Mouse (Mus musculus): ENCODE data around the gene Tmem147. TPM values are rescaled to one million over a fixed set of nuclear protein-coding genes. Genes with fewer than 3 reads are reported as not detected.

The Tmem147 gene
- total and polyA plus RNA-seq, 2 experiments from 2014 or later: 167 to 290 TPM

DNA sequence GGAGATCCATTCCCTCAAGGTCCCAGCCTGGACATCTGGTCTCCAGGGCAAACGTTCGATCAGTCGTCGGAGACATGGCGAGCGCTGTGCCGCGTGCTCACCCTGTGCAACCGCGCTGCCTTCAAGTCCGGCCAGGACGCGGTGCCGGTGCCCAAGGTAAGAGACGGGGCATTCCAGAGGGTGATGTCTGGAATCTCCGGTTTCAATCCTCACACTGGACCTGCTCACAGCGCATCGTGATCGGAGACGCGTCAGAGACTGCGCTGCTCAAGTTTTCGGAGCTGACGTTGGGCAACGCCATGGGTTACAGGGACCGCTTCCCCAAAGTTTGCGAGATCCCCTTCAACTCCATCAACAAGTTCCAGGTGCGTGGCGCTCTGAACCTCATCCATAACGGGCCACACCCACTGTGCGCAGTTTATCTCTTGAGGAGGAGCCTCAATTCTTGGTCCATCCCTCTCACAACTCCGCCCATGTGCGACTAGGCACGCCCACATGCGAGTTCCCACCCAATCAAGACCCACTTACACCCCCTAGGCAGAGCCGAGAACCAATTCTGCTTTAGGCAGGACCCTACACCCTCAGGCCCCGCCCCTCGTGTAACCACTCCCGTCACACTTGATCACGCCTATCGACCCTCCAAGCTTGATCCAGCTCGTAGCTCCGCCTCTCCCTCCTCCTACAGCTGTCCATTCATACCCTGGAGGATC is 12.2 kb downstream of the Tmem147 start:
- no peaks in the 10 kb centered on the region for H3K9me3 ChIP-seq (ENCODE audit: low read length)
- H3K27ac ChIP-seq (ENCODE audit: low read depth, low read length): no peak overlapping the region
- peaks cover 18% of the 10 kb centered on the region for H3K27me3 ChIP-seq (ENCODE audit: insufficient read depth, low read length)
- 2% methylated on average over 43 of the region's 43 CpGs for WGBS
- H3K4me1 ChIP-seq (ENCODE audit: insufficient read depth, low read length): 0 out of 2 replicates have a peak, but pooled peaks cover 3% of the 10 kb centered on the region
- DNase-seq (ENCODE audit: low spot score) (peak; percentile 84), ATAC-seq (ENCODE audit: low FRiP score) (peak; percentile 91)
- peak overlapping the region; percentile 62 for H3K4me2 ChIP-seq (ENCODE audit: low read depth, low read length, poor library complexity, severe bottlenecking)
- 0 out of 2 replicates have a peak overlapping the region, but pooled peaks have one; percentile 19 for H3K9ac ChIP-seq (replicated peaks; ENCODE audit: low read length, poor library complexity, severe bottlenecking)
- H3K36me3 ChIP-seq (ENCODE audit: insufficient read depth, low read length): no peaks in the 10 kb centered on the region
- peak overlapping the region; percentile 36 for H3K4me3 ChIP-seq (ENCODE audit: low read depth, low read length)
- TF ChIP-seq CTCF (IDR thresholded peaks at IDR 0.05): no peak

- H3K36me3 ChIP-seq (ENCODE audit: insufficient read depth, low read length): no peaks in the 10 kb centered on the region
- no peaks in the 10 kb centered on the region for H3K4me1 ChIP-seq (ENCODE audit: insufficient read depth, low read length)
- H3K4me3 ChIP-seq (ENCODE audit: low read depth, low read length): no peak within 1 kb of the TSS
- H3K4me2 ChIP-seq (ENCODE audit: low read depth, low read length, poor library complexity, severe bottlenecking): no peak within 1 kb of the TSS
- no peak for TF ChIP-seq CTCF (IDR thresholded peaks at IDR 0.05)
- 76% methylated on average over 3 of the region's 3 CpGs for WGBS
- ATAC-seq (ENCODE audit: low FRiP score) (no peak), DNase-seq (ENCODE audit: low spot score) (no peak)
- no peak within 1 kb of the TSS for H3K27ac ChIP-seq (ENCODE audit: low read depth, low read length)
- H3K9ac ChIP-seq (replicated peaks; ENCODE audit: low read length, poor library complexity, severe bottlenecking): no peak within 1 kb of the TSS
- no peaks in the 10 kb centered on the region for H3K9me3 ChIP-seq (ENCODE audit: low read length)
- H3K27me3 ChIP-seq (ENCODE audit: insufficient read depth, low read length): peaks cover 9% of the 10 kb centered on the region
Measured at GRCm38 (mm10) chr7:30711942-30712341, 17.4 kb downstream of the Tmem147 start, which contains the start of gene Atp4a. Gene Atp4a, plus strand, starts transcription at chr7:30712209.

- no peak for ATAC-seq (ENCODE audit: low FRiP score)
- Histone ChIP-seq H3K4me2 (ENCODE audit: low read depth, low read length, poor library complexity, severe bottlenecking) (no peak overlapping the region), H3K9ac (replicated peaks; ENCODE audit: low read length, poor library complexity, severe bottlenecking) (no peak overlapping the region), H3K36me3 (ENCODE audit: insufficient read depth, low read length) (no peaks in the 10 kb centered on the region), H3K4me3 (ENCODE audit: low read depth, low read length) (no peak overlapping the region), H3K27ac (ENCODE audit: low read depth, low read length) (no peak overlapping the region), H3K27me3 (ENCODE audit: insufficient read depth, low read length) (no peaks in the 10 kb centered on the region), H3K9me3 (ENCODE audit: low read length) (no peaks in the 10 kb centered on the region), H3K4me1 (ENCODE audit: insufficient read depth, low read length) (no peaks in the 10 kb centered on the region)
- no peak for TF ChIP-seq CTCF (IDR thresholded peaks at IDR 0.05)
- DNase-seq (ENCODE audit: low spot score): no peak
- WGBS: 100% methylated on average over 1 of the region's 1 CpGs
Measured at GRCm38 (mm10) chr7:30707441-30707840, 21.9 kb downstream of the Tmem147 start.

DNA sequence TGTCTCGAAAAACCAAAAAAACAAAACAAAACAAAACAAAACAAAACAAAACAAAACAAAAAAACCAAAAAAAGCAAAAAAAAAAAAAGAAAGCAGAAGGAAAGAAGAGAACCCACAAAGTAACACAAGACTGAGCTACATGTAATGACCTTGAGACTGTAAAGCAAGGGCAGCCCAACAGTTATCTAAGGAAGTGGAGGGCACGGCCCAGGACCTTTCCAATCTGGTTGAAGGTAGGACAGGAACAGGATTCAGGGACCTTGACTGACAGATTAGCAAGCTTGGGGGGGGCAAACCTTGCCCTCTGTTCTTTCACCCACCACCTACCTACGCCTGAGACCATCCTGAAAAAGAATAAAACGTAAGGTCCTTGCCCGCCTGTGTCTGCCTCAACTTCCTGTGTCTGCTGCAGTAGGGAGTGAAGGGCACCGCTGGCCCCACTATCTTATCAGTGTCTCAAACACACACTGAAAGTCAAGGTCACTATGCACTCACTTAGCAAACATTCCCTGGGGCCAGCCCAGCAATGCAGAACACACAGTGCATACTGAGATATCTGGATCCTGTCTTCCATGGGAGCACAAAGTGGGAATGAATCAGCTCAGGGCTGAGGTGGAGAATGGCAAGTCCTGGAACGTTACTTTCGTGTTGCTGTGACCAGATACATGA is 23.0 kb downstream of the Tmem147 start:
- no peak overlapping the region for H3K4me3 ChIP-seq (ENCODE audit: low read depth, low read length)
- no peak overlapping the region for H3K9ac ChIP-seq (replicated peaks; ENCODE audit: low read length, poor library complexity, severe bottlenecking)
- H3K36me3 ChIP-seq (ENCODE audit: insufficient read depth, low read length): no peaks in the 10 kb centered on the region
- TF ChIP-seq CTCF (IDR thresholded peaks at IDR 0.05): no peak
- no peak overlapping the region for H3K27ac ChIP-seq (ENCODE audit: low read depth, low read length)
- no peak overlapping the region for H3K4me2 ChIP-seq (ENCODE audit: low read depth, low read length, poor library complexity, severe bottlenecking)
- no peaks in the 10 kb centered on the region for H3K27me3 ChIP-seq (ENCODE audit: insufficient read depth, low read length)
- no peaks in the 10 kb centered on the region for H3K9me3 ChIP-seq (ENCODE audit: low read length)
- WGBS: 85% methylated on average over 8 of the region's 8 CpGs
- H3K4me1 ChIP-seq (ENCODE audit: insufficient read depth, low read length): no peaks in the 10 kb centered on the region
- DNase-seq (ENCODE audit: low spot score) (no peak), ATAC-seq (ENCODE audit: low FRiP score) (no peak)

DNA sequence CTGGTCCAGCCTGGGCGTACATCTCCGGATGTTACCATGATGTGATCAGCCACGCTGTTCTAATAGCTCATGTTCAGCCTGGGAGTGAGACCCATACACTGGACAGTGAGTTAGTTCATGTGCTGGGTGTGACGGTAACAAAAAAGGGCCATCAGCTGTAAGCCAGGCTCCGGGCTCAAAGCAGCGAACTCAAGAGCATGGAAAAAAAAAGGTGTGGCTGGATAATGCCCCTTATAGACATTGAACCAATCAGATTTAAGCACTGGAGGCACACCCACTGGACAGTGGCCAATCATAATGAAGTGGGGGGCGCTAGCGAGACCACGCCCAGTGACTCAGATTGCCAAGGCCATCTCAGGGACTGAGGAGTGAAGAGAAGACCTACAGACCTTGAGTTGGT is 30.8 kb downstream of the Tmem147 start, which contains the start of gene 2200002J24Rik:
TSS of gene 2200002J24Rik (plus strand) at position 338 of the 400 bp plus-strand sequence.
- 40% methylated on average over 9 of the region's 9 CpGs for WGBS

GRCm38 (mm10) chr7:30698101-30698500 is 31.2 kb downstream of the Tmem147 start:
- H3K36me3 ChIP-seq (ENCODE audit: insufficient read depth, low read length): no peaks in the 10 kb centered on the region
- DNase-seq (ENCODE audit: low spot score) (no peak), ATAC-seq (ENCODE audit: low FRiP score) (no peak)
- H3K27ac ChIP-seq (ENCODE audit: low read depth, low read length): no peak overlapping the region
- no peaks in the 10 kb centered on the region for H3K4me1 ChIP-seq (ENCODE audit: insufficient read depth, low read length)
- 69% methylated on average over 5 of the region's 5 CpGs for WGBS
- H3K4me3 ChIP-seq (ENCODE audit: low read depth, low read length): no peak overlapping the region
- H3K4me2 ChIP-seq (ENCODE audit: low read depth, low read length, poor library complexity, severe bottlenecking): no peak overlapping the region
- no peak for TF ChIP-seq CTCF (IDR thresholded peaks at IDR 0.05)
- H3K9ac ChIP-seq (replicated peaks; ENCODE audit: low read length, poor library complexity, severe bottlenecking): no peak overlapping the region
- H3K27me3 ChIP-seq (ENCODE audit: insufficient read depth, low read length): no peaks in the 10 kb centered on the region
- no peaks in the 10 kb centered on the region for H3K9me3 ChIP-seq (ENCODE audit: low read length)

More for the DNA sequence above, 30.8 kb downstream of the Tmem147 start, which contains the start of gene 2200002J24Rik:
- TF ChIP-seq CTCF (IDR thresholded peaks at IDR 0.05): no peak
- H3K27ac ChIP-seq (ENCODE audit: low read depth, low read length): no peak within 1 kb of the TSS
- no peak for ATAC-seq (ENCODE audit: low FRiP score)
- no peak within 1 kb of the TSS for H3K9ac ChIP-seq (replicated peaks; ENCODE audit: low read length, poor library complexity, severe bottlenecking)
- H3K27me3 ChIP-seq (ENCODE audit: insufficient read depth, low read length): no peaks in the 10 kb centered on the region
- H3K4me1 ChIP-seq (ENCODE audit: insufficient read depth, low read length): no peaks in the 10 kb centered on the region
- no peaks in the 10 kb centered on the region for H3K9me3 ChIP-seq (ENCODE audit: low read length)
- no peak within 1 kb of the TSS for H3K4me2 ChIP-seq (ENCODE audit: low read depth, low read length, poor library complexity, severe bottlenecking)
- H3K4me3 ChIP-seq (ENCODE audit: low read depth, low read length): no peak within 1 kb of the TSS
- no peaks in the 10 kb centered on the region for H3K36me3 ChIP-seq (ENCODE audit: insufficient read depth, low read length)
- no peak for DNase-seq (ENCODE audit: low spot score)

Measured in midbrain, postnatal 0 days (tissue).